In the genomic region with DNA sequence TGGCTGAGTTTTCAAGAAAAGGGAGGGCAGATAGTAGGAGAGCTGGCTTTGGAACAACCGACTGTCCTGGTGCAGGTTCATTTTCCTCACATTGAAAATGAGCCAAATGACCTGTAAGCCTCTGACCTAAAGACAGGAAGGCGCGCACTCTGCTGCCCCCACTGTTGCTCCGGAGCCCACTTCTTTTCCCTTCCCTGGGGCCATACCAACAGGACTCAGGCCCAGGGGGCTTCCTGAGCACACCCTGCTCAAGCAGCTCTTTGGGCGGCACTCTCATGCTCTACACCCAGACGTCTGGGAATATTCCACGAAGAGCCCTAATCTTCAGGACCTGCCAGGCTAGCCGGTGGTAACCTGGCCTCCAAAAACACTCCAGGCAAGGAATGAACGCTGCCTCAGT, we compare ENCODE assay signal across 9 mouse cellular contexts. TPM values are rescaled to one million over a fixed set of nuclear protein-coding genes. Genes with fewer than 3 reads are reported as not detected.
DNase-seq lines count a peak whose midpoint lies in the region; ATAC-seq and TF ChIP-seq lines count a peak whose summit lies in the region.
"Had no signal": no experiment of that assay in that cellular context is flagged by ENCODE, and none has a peak within 500 bp of the region (broad histone marks: within the 10 kb centered on the region; RNA-seq: fewer than 3 reads in every experiment).

No protein-coding gene starts in this region.

- peak overlapping the region; percentile 92 for H3K4me2 ChIP-seq in lung, embryonic 14.5 days
- H3K4me2 ChIP-seq in embryonic facial prominence, embryonic 14.5 days (ENCODE audit: low read depth, low read length), result peak overlapping the region; percentile 98; the same call in 1 of the 2 replicates
- peak overlapping the region; percentile 100; the same call in 1 of the 2 replicates for H3K4me2 ChIP-seq in limb, embryonic 11.5 days (ENCODE audit: low read depth, severe bottlenecking)

- TF ChIP-seq POLR2A in cerebellum, adult 2 months (IDR thresholded peaks at IDR 0.05; ENCODE audit: borderline replicate concordance, insufficient read depth, low read length), result no peak

- peak overlapping the region; percentile 50 for H3K4me3 ChIP-seq in lung, embryonic 14.5 days (ENCODE audit: low read depth, low read length)
- H3K4me3 ChIP-seq in embryonic facial prominence, embryonic 14.5 days (ENCODE audit: low read depth, low read length), result peak overlapping the region; percentile 61
- no peak overlapping the region for H3K4me3 ChIP-seq in limb, embryonic 11.5 days (ENCODE audit: low read depth, low read length)
- H3K4me3 ChIP-seq in cerebellum, adult 2 months (replicated peaks; ENCODE audit: insufficient read depth, low read depth, low read length), result no peak overlapping the region

- peak; percentile 19 for DNase-seq in lung, embryonic 14.5 days
- DNase-seq in lung, postnatal 36 days, result no peak
- no peak for DNase-seq in embryonic facial prominence, embryonic 14.5 days (ENCODE audit: low spot score)
- peak; percentile 45 for DNase-seq in limb, embryonic 11.5 days (ENCODE audit: low spot score)
- DNase-seq in retina, embryonic 14.5 days (ENCODE audit: low spot score), result peak; percentile 65
- DNase-seq in cerebellum, adult 2 months, result no peak
- no peak for DNase-seq in frontal cortex, postnatal 10 days (ENCODE audit: low spot score in 2 of 2)
- DNase-seq in left cerebral cortex, postnatal 14 days (ENCODE audit: low spot score in 2 of 2), result no peak

- no peak for ATAC-seq in lung, embryonic 14.5 days (ENCODE audit: insufficient read depth)
- ATAC-seq in embryonic facial prominence, embryonic 14.5 days (ENCODE audit: low read depth), result no peak
- ATAC-seq in limb, embryonic 11.5 days (ENCODE audit: insufficient number of reproducible peaks, low FRiP score, low TSS enrichment, low read depth), result no peak

- H3K27ac ChIP-seq in lung, embryonic 14.5 days (ENCODE audit: low read depth), result no peak overlapping the region
- no peak overlapping the region for H3K27ac ChIP-seq in embryonic facial prominence, embryonic 14.5 days (replicated peaks; ENCODE audit: low read depth, low read length)
- H3K27ac ChIP-seq in limb, embryonic 11.5 days (replicated peaks; ENCODE audit: low read depth, low read length), result no peak overlapping the region
- no peak overlapping the region for H3K27ac ChIP-seq in cerebellum, adult 2 months (ENCODE audit: insufficient read depth, low read length)

- intact Hi-C loops in left cerebral cortex, postnatal 14 days (cut with DNase I), result no loop called here

- no peaks in the 10 kb centered on the region for H3K4me1 ChIP-seq in lung, embryonic 14.5 days (ENCODE audit: insufficient read depth)
- peaks cover 6% of the 10 kb centered on the region; the same call in 1 of the 2 replicates for H3K4me1 ChIP-seq in embryonic facial prominence, embryonic 14.5 days (ENCODE audit: control insufficient read depth, insufficient read depth, low read length)
- peaks cover 3% of the 10 kb centered on the region for H3K4me1 ChIP-seq in limb, embryonic 11.5 days (ENCODE audit: control insufficient read depth, insufficient read depth, low read length)
- H3K4me1 ChIP-seq in cerebellum, adult 2 months (ENCODE audit: control insufficient read depth, insufficient read depth, low read length), result no peaks in the 10 kb centered on the region; the same call in 1 of the 2 replicates

- H3K9me3 ChIP-seq in lung, embryonic 14.5 days (ENCODE audit: low read depth, low read length), result no peaks in the 10 kb centered on the region
- H3K9me3 ChIP-seq in embryonic facial prominence, embryonic 14.5 days (ENCODE audit: control insufficient read depth, low read length), result no peaks in the 10 kb centered on the region
- no peaks in the 10 kb centered on the region for H3K9me3 ChIP-seq in limb, embryonic 11.5 days (ENCODE audit: control insufficient read depth, low read length)

- H3K36me3 ChIP-seq in lung, embryonic 14.5 days (ENCODE audit: insufficient read depth), result no peaks in the 10 kb centered on the region
- no peaks in the 10 kb centered on the region for H3K36me3 ChIP-seq in embryonic facial prominence, embryonic 14.5 days (ENCODE audit: control insufficient read depth, insufficient read depth, low read length)
- H3K36me3 ChIP-seq in limb, embryonic 11.5 days (ENCODE audit: control insufficient read depth, insufficient read depth, low read length), result no peaks in the 10 kb centered on the region

- WGBS in lung, embryonic 14.5 days, result 7% methylated on average over 9 of the region's 9 CpGs
- 10% methylated on average over 9 of the region's 9 CpGs for WGBS in embryonic facial prominence, embryonic 14.5 days
- 5% methylated on average over 9 of the region's 9 CpGs for WGBS in limb, embryonic 11.5 days
- 12% methylated on average over 9 of the region's 9 CpGs for WGBS in cerebellum, adult 2 months

- no peak for TF ChIP-seq CTCF in lung, embryonic 14.5 days (IDR thresholded peaks at IDR 0.05; ENCODE audit: low read depth)
- no peak for TF ChIP-seq CTCF in cerebellum, adult 2 months (IDR thresholded peaks at IDR 0.05; ENCODE audit: borderline replicate concordance, insufficient read depth, low read depth, low read length)

- no peak overlapping the region for H3K9ac ChIP-seq in lung, embryonic 14.5 days
- no peak overlapping the region for H3K9ac ChIP-seq in embryonic facial prominence, embryonic 14.5 days (ENCODE audit: low read depth, low read length)
- H3K9ac ChIP-seq in limb, embryonic 11.5 days (ENCODE audit: low read length), result no peak overlapping the region

- H3K27me3 ChIP-seq in lung, embryonic 14.5 days (ENCODE audit: insufficient read depth, low read length), result peaks cover 39% of the 10 kb centered on the region
- peaks cover 28% of the 10 kb centered on the region for H3K27me3 ChIP-seq in embryonic facial prominence, embryonic 14.5 days (replicated peaks; ENCODE audit: control insufficient read depth, insufficient read depth, low read length)
- peaks cover 8% of the 10 kb centered on the region for H3K27me3 ChIP-seq in limb, embryonic 11.5 days (ENCODE audit: control insufficient read depth, insufficient read depth, low read length)
- peaks cover 2% of the 10 kb centered on the region; the same call in 1 of the 2 replicates for H3K27me3 ChIP-seq in cerebellum, adult 2 months (ENCODE audit: control insufficient read depth, insufficient read depth, low read length)

RNA-seq across cellular contexts. Expression of gene Tm6sf1, which starts 0.6 kb away (rescaled TPM):
- 16.0 and 17.5 TPM in 2 replicates for polyA plus RNA-seq in lung, embryonic 14.5 days (2014; fragmentation: Nextera tagmentation; extraction: Ambion mirVana)
- polyA plus RNA-seq in embryonic facial prominence, embryonic 14.5 days (2014; fragmentation: Nextera tagmentation; extraction: Ambion mirVana), result 34.7 and 50.6 TPM in 2 replicates
- polyA plus RNA-seq in limb, embryonic 11.5 days (2014; fragmentation: Nextera tagmentation; extraction: Ambion mirVana), result 8.9 and 10.7 TPM in 2 replicates
- polyA plus RNA-seq in cerebellum, adult 2 months (2012; rRNA removed), result 39.2 and 40.9 TPM in 2 replicates
- total RNA-seq in left cerebral cortex, postnatal 14 days (2021), result 10 to 100 TPM; 36.3 to 42.0 TPM

RNA-seq across cellular contexts. Expression of gene Gm10160, which starts 2.6 kb away (rescaled TPM):
- polyA plus RNA-seq in lung, embryonic 14.5 days (2014; fragmentation: Nextera tagmentation; extraction: Ambion mirVana), result not detected in 2 replicates
- polyA plus RNA-seq in embryonic facial prominence, embryonic 14.5 days (2014; fragmentation: Nextera tagmentation; extraction: Ambion mirVana), result not detected in 2 replicates
- polyA plus RNA-seq in limb, embryonic 11.5 days (2014; fragmentation: Nextera tagmentation; extraction: Ambion mirVana), result not detected in 2 replicates
- not detected in 2 replicates for polyA plus RNA-seq in cerebellum, adult 2 months (2012; rRNA removed)
- not detected for total RNA-seq in left cerebral cortex, postnatal 14 days (2021)
- total RNA-seq: left cerebral cortex, adult 18-20 months had no signal

RNA-seq across cellular contexts. Expression of gene Btbd1, which starts 29.0 kb away (rescaled TPM):
- 81.8 and 92.3 TPM in 2 replicates for polyA plus RNA-seq in lung, embryonic 14.5 days (2014; fragmentation: Nextera tagmentation; extraction: Ambion mirVana)
- polyA plus RNA-seq in embryonic facial prominence, embryonic 14.5 days (2014; fragmentation: Nextera tagmentation; extraction: Ambion mirVana), result 100 and 109 TPM in 2 replicates
- 74.0 and 76.0 TPM in 2 replicates for polyA plus RNA-seq in limb, embryonic 11.5 days (2014; fragmentation: Nextera tagmentation; extraction: Ambion mirVana)
- polyA plus RNA-seq in cerebellum, adult 2 months (2012; rRNA removed), result 67.5 and 72.5 TPM in 2 replicates
- total RNA-seq in left cerebral cortex, postnatal 14 days (2021), result 100 to 1,000 TPM; 123 to 130 TPM

Comparison
In these comparisons a context has a peak if more than half of its experiments do, and no peak if none do; other contexts are left out.
1. DNase-seq: peak in lung, embryonic 14.5 days (single experiment), limb, embryonic 11.5 days (single experiment) and retina, embryonic 14.5 days (single experiment); none in lung, postnatal 36 days (single experiment), embryonic facial prominence, embryonic 14.5 days (single experiment), cerebellum, adult 2 months (0 of 2), frontal cortex, postnatal 10 days (0 of 2) and left cerebral cortex, postnatal 14 days (0 of 2).
2. H3K4me3 ChIP-seq: peak in lung, embryonic 14.5 days (single experiment) and embryonic facial prominence, embryonic 14.5 days (single experiment); none in limb, embryonic 11.5 days (single experiment) and cerebellum, adult 2 months (single experiment).
3. Peak in every context shown above with its lines, with median percentiles within 50 percentile points of each other: H3K4me2 ChIP-seq.